Mouse (Mus musculus) cerebellum, adult 2 months (tissue): ENCODE measurements at regions not wholly inside any gene's neighbourhood (a gene's known extent, or its start where the extent isn't known, plus 50 kb on each side); places are given as distances from the start of the nearest gene placed in this dataset.

Experiments used
- CTCF ChIP-seq: fragments of 200-500 bp; IDR thresholded peaks from 2 replicates; pipeline ENCODE4 v1.5.1; 2011; ENCODE audit warnings: low read depth, mild to moderate bottlenecking, control low read depth, low read length, moderate library complexity, borderline replicate concordance; ENCODE audit not compliant: insufficient read depth
- POLR2A ChIP-seq: fragments of 200-500 bp; IDR thresholded peaks from 2 replicates; pipeline ENCODE4 v1.6.1; 2011; ENCODE audit warnings: low read length, control low read depth, borderline replicate concordance; ENCODE audit not compliant: insufficient read depth

GRCm38 (mm10) chr9:14058592-14059227 lies 216.2 kb upstream of the Sesn3 start:
- no peak for TF ChIP-seq POLR2A
- TF ChIP-seq CTCF, result no peak
